Mouse (Mus musculus) neural tube, embryonic 13.5 days (tissue): ENCODE measurements at regions not wholly inside any gene's neighbourhood (a gene's known extent, or its start where the extent isn't known, plus 50 kb on each side); places are given as distances from the start of the nearest gene placed in this dataset.

Experiments used
- ATAC-seq: fragments of 200-750 bp; cut with Nextera tagmentation; 2 replicates; pipeline ENCODE4 v1.8.0; 2017; ENCODE audit warnings: low read depth, mild to moderate bottlenecking, moderate TSS enrichment, moderate library complexity
- H3K27ac ChIP-seq: fragments of 300-500 bp; sonication (generic); replicated peaks from 2 replicates; pipeline ENCODE4 v1.5.1; 2015; ENCODE audit warnings: moderate library complexity, mild to moderate bottlenecking, inconsistent platforms
- H3K27me3 ChIP-seq: fragments of 300-500 bp; sonication (generic); 2 replicates; pipeline ENCODE4 v1.6.1; 2015; ENCODE audit warnings: mild to moderate bottlenecking, inconsistent platforms
- H3K36me3 ChIP-seq: fragments of 300-500 bp; sonication (generic); 2 replicates; pipeline ENCODE4 v1.6.1; 2015; ENCODE audit warnings: mild to moderate bottlenecking, inconsistent platforms
- H3K4me1 ChIP-seq: fragments of 300-500 bp; sonication (generic); replicated peaks from 2 replicates; pipeline ENCODE4 v1.6.1; 2015; ENCODE audit warnings: inconsistent platforms
- H3K4me2 ChIP-seq: fragments of 300-500 bp; sonication (generic); 2 replicates; pipeline ENCODE4 v1.6.1; 2015; ENCODE audit warnings: inconsistent platforms, mild to moderate bottlenecking, moderate library complexity
- H3K4me3 ChIP-seq: fragments of 300-500 bp; sonication (generic); 2 replicates; pipeline ENCODE4 v1.5.1; 2015; ENCODE audit warnings: mild to moderate bottlenecking, inconsistent platforms
- H3K9ac ChIP-seq: fragments of 300-500 bp; sonication (generic); 2 replicates; pipeline ENCODE4 v1.6.1; 2015; ENCODE audit warnings: moderate library complexity, mild to moderate bottlenecking, inconsistent platforms
- H3K9me3 ChIP-seq: fragments of 300-500 bp; sonication (generic); 2 replicates; pipeline ENCODE4 v1.6.1; 2016; ENCODE audit warnings: inconsistent platforms
- WGBS: fragments of 180-500 bp; shearing (Covaris S2); methylation state at CpG from one replicate; pipeline ENCODE4 v1.1.7; 2015; 5-methylcytosine and 5-hydroxymethylcytosine counted together

DNA sequence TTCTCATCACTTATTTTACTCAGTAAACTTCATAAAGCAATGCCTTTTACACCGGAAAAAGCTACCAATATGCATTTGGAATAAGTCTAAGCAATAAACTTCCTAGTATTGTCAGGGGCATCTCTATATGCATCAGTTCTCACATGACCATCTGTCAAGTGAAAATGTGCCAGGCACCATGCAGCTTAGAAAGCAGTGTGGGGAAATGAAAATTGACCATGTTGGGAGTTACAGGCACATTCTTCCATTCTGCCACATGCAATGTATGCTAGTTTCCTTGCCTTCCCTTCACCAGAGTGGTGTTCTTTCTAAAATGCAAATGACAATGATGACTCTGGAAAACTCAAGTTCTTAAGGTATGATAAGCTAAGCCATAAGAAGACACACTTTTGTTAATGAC, 1322.9 kb downstream of the Cdh11 start:
- 81% methylated on average over 1 of the region's 1 CpGs for WGBS
- Histone ChIP-seq H3K36me3 (no peaks in the 10 kb centered on the region), H3K4me3 (no peak overlapping the region), H3K4me2 (no peak overlapping the region), H3K4me1 (no peaks in the 10 kb centered on the region), H3K27ac (no peak overlapping the region), H3K9me3 (no peaks in the 10 kb centered on the region), H3K27me3 (no peaks in the 10 kb centered on the region), H3K9ac (no peak overlapping the region)
- ATAC-seq = no peak

DNA sequence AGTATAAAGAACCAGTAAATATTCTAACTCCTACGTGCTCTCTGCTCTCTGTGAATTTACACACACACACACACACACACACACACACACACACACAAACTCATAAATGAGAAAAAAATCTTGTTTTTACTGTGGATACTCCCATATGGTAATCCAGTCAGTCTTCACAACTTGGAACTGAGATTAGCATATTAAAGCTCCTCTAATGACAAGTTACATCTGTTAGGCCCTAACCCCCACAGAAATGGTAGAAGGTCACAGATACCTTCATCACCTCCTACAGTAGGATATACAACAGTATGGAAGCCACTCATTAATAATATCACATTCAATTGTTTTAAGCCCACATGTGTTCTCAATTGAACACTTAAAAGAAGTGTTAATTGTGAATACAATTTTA, 1340.7 kb downstream of the Cdh11 start:
- Histone ChIP-seq H3K9ac (no peak overlapping the region), H3K36me3 (no peaks in the 10 kb centered on the region), H3K4me1 (no peaks in the 10 kb centered on the region), H3K4me2 (no peak overlapping the region), H3K4me3 (no peak overlapping the region), H3K9me3 (no peaks in the 10 kb centered on the region), H3K27me3 (no peaks in the 10 kb centered on the region), H3K27ac (no peak overlapping the region)
- no peak for ATAC-seq
- 92% methylated on average over 1 of the region's 1 CpGs for WGBS

DNA sequence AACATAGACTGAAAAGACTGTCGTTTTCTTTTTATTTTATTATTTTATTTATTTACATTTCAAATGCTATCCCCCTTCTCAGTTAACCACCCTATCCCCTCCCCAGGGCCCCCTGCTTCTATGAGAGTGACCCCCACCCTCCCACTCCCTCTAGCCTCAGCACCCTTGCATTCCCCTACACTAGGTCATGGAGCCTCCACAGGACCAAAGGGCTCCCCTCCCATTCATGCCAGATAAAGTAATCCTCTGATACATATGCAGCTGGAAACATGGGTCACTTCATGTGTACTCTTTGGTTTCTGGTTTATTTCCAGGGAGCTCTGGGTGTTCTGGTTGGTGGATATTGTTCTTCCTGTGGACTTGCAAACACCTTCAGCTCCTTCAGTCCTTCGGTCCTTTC, 1342.9 kb downstream of the Cdh11 start:
- Histone ChIP-seq H3K27me3 (no peaks in the 10 kb centered on the region), H3K9ac (no peak overlapping the region), H3K4me1 (no peaks in the 10 kb centered on the region), H3K9me3 (no peaks in the 10 kb centered on the region), H3K27ac (no peak overlapping the region), H3K4me3 (no peak overlapping the region), H3K36me3 (no peaks in the 10 kb centered on the region), H3K4me2 (no peak overlapping the region)
- no peak for ATAC-seq
- 92% methylated on average over 2 of the region's 2 CpGs for WGBS

DNA sequence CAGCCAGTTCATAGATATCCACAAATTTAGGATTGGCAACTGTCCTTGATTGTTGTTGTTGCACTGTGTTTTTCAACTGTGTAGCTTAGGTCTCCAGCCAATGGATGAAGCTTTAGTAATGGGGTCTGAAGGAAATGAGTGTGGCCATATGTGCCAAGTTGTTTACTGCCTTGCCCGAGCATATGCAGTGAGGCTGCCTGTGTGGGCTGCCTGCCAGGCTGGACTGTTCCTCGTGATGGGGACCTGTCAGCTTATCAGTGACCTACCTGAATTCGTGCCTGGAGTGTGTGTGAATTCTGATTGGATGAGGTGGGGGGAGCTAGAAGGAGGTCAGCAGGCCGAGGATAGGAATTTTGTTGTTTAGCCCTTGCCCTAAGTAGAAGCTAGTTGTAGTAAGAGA, 1349.8 kb downstream of the Cdh11 start:
- 54% methylated on average over 4 of the region's 4 CpGs for WGBS
- Histone ChIP-seq H3K4me3 (no peak overlapping the region), H3K9ac (no peak overlapping the region), H3K4me1 (no peaks in the 10 kb centered on the region), H3K27me3 (no peaks in the 10 kb centered on the region), H3K9me3 (no peaks in the 10 kb centered on the region), H3K27ac (no peak overlapping the region), H3K4me2 (no peak overlapping the region), H3K36me3 (no peaks in the 10 kb centered on the region)
- ATAC-seq = no peak
